Comparison of ENCODE assay signal across 32 mouse cellular contexts in the genomic region with DNA sequence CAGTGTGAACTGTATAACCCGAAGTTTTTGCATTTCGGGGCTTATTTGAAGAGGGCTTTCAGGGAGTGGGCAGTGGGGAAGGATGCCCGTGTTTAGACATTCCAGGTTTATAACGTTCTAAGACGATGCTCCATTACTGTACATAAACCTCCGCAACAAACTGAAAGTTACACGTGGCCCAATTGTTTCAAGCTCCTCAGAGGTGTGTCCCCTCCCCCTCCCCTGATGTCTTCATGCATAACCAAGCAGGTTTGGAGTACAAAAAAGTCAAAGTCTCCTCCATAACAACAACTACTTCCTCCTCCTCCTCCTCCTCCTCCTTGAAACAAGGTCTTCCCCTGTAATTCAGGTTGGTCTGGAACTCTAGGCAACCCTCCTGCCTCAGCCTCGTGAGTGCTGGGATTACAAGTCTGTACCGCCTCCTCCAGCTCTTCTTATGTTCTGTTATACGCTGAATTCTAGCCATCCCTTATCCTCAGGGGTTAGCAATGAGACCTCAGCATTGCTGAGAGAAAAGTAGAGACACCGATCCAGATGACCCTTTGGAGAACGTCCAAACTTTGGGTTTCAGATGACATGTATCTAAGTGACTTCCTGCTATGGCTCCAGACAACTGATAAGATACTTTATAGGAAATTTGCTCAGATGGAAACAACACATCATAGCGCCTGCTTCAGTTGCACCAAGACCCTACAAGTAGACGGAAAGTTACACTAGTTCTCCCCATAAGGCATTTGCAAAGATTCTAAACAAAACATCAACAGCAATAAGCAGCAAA. TPM values are rescaled to one million over a fixed set of nuclear protein-coding genes. Genes with fewer than 3 reads are reported as not detected.
DNase-seq lines count a peak whose midpoint lies in the region; ATAC-seq and TF ChIP-seq lines count a peak whose summit lies in the region.
"Had no signal": no experiment of that assay in that cellular context is flagged by ENCODE, and none has a peak within 500 bp of the region (broad histone marks: within the 10 kb centered on the region; RNA-seq: fewer than 3 reads in every experiment).

No protein-coding gene starts in this region.

- H3K9me3 ChIP-seq in megakaryocyte, embryonic 14.5 days = peaks cover 2% of the 10 kb centered on the region; the same call in 1 of the 2 replicates
- no peaks in the 10 kb centered on the region for H3K9me3 ChIP-seq in MEL (replicated peaks; ENCODE audit: insufficient read depth, low read length)
- no peaks in the 10 kb centered on the region for H3K9me3 ChIP-seq in liver, embryonic 13.5 days (replicated peaks)
- H3K9me3 ChIP-seq: embryonic facial prominence, embryonic 12.5 days; heart, embryonic 13.5 days; hindbrain, embryonic 10.5 days; hindbrain, embryonic 15.5 days; limb, embryonic 12.5 days; neural tube, embryonic 13.5 days; stomach, embryonic 15.5 days had no signal

- DNase-seq in MEL (ENCODE audit: low read depth, low spot score) = peak; percentile 72
- no peak for DNase-seq in liver, embryonic 13.5 days
- no peak for DNase-seq in heart, postnatal 36 days
- DNase-seq in left cerebral cortex, postnatal 14 days (ENCODE audit: low spot score in 2 of 2) = no peak
- DNase-seq: adrenal gland, adult 8-10 months; cerebellum, adult 11-12 months; cerebellum, adult 9-11 months; embryo, embryonic 11 days; gastrocnemius, adult 2 months; gastrocnemius, postnatal 36 days; heart, postnatal 10 days; kidney, adult 11 months; kidney, postnatal 25 days; lung, adult 18-20 months; lung, postnatal 4 days; thymus, postnatal 14 days had no signal

- TF ChIP-seq EP300 in MEL (IDR thresholded peaks at IDR 0.05; ENCODE audit: low read depth in 1 of 2, low read length in 2 of 2) = no peak

- no peak for ATAC-seq in megakaryocyte, adult 5-6 weeks (ENCODE audit: poor library complexity, severe bottlenecking)
- ATAC-seq in liver, embryonic 13.5 days (ENCODE audit: low read depth) = no peak
- no peak for ATAC-seq in megakaryocyte progenitor cell, adult 5-6 weeks (replicated peaks; ENCODE audit: poor library complexity)
- ATAC-seq: CD4-positive, CD25-positive, alpha-beta regulatory T cell, adult 4 months; forebrain, embryonic 14.5 days; inflammation-experienced regulatory T-cells, adult 6 months; lung, postnatal 0 days had no signal

- intact Hi-C loops in heart, postnatal 36 days (cut with DNase I) = no loop called here
- intact Hi-C loops in left cerebral cortex, postnatal 14 days (cut with DNase I) = no loop called here

- H3K4me2 ChIP-seq in liver, embryonic 13.5 days = peak overlapping the region; percentile 64
- H3K4me2 ChIP-seq: embryonic facial prominence, embryonic 12.5 days; heart, embryonic 13.5 days; hindbrain, embryonic 15.5 days; limb, embryonic 12.5 days; midbrain, embryonic 11.5 days; neural tube, embryonic 13.5 days; stomach, embryonic 15.5 days had no signal

- peak overlapping the region; percentile 90 for H3K9ac ChIP-seq in MEL (ENCODE audit: control insufficient read depth, low read depth, low read length, poor library complexity, severe bottlenecking)
- peak overlapping the region; percentile 64; the same call in 1 of the 2 replicates for H3K9ac ChIP-seq in liver, embryonic 13.5 days
- H3K9ac ChIP-seq: embryonic facial prominence, embryonic 12.5 days; heart, embryonic 13.5 days; hindbrain, embryonic 15.5 days; limb, embryonic 12.5 days; neural tube, embryonic 13.5 days; stomach, embryonic 15.5 days had no signal

- 58% methylated on average over 14 of the region's 14 CpGs for WGBS in liver, embryonic 13.5 days (ENCODE audit: insufficient replicate concordance)
- 72% methylated on average over 14 of the region's 14 CpGs for WGBS in macrophage (ENCODE audit: missing documents)

- H3K27me3 ChIP-seq in megakaryocyte, embryonic 14.5 days (replicated peaks) = no peaks in the 10 kb centered on the region
- H3K27me3 ChIP-seq in MEL (ENCODE audit: control insufficient read depth in 1 of 2, insufficient read depth in 2 of 2, low read length in 2 of 2) = no peaks in the 10 kb centered on the region
- H3K27me3 ChIP-seq in liver, embryonic 13.5 days = no peaks in the 10 kb centered on the region
- H3K27me3 ChIP-seq: embryonic facial prominence, embryonic 12.5 days; heart, embryonic 13.5 days; hindbrain, embryonic 15.5 days; neural tube, embryonic 13.5 days; stomach, embryonic 15.5 days had no signal

- TF ChIP-seq RAD21 in MEL (IDR thresholded peaks at IDR 0.05; ENCODE audit: low read depth, low read length) = no peak

- no peak for TF ChIP-seq POLR2A in MEL (IDR thresholded peaks at IDR 0.05; ENCODE audit: control insufficient read depth in 1 of 2, insufficient read depth in 1 of 2, low read depth in 1 of 2, low read length in 2 of 2, poor library complexity in 1 of 2)

- H3K27ac ChIP-seq in MEL (ENCODE audit: control insufficient read depth, low read depth, low read length) = peak overlapping the region; percentile 99
- H3K27ac ChIP-seq in liver, embryonic 13.5 days = no peak overlapping the region
- no peak overlapping the region for H3K27ac ChIP-seq in macrophage
- H3K27ac ChIP-seq: embryonic facial prominence, embryonic 12.5 days; gastrocnemius, adult 2 months; heart, embryonic 13.5 days; hindbrain, embryonic 10.5 days; hindbrain, embryonic 15.5 days; limb, embryonic 12.5 days; neural tube, embryonic 13.5 days; stomach, embryonic 15.5 days had no signal

- peaks cover 42% of the 10 kb centered on the region for H3K4me1 ChIP-seq in megakaryocyte, embryonic 14.5 days
- H3K4me1 ChIP-seq in MEL (ENCODE audit: control insufficient read depth in 1 of 2, insufficient read depth in 2 of 2, low read length in 2 of 2) = peaks cover 29 to 36% of the 10 kb centered on the region in 2 experiments
- H3K4me1 ChIP-seq in liver, embryonic 13.5 days (replicated peaks) = peaks cover 37% of the 10 kb centered on the region
- H3K4me1 ChIP-seq: embryonic facial prominence, embryonic 12.5 days; hindbrain, embryonic 15.5 days; limb, embryonic 12.5 days; stomach, embryonic 15.5 days had no signal

- H3K79me2 ChIP-seq in MEL (ENCODE audit: control insufficient read depth, insufficient read depth, low read length, poor library complexity) = peaks cover 82% of the 10 kb centered on the region
- peaks cover 72% of the 10 kb centered on the region for H3K79me2 ChIP-seq in macrophage (ENCODE audit: inconsistent target)

- H3K4me3 ChIP-seq in megakaryocyte, embryonic 14.5 days (replicated peaks) = peak overlapping the region; percentile 96
- H3K4me3 ChIP-seq in MEL (ENCODE audit: control insufficient read depth in 1 of 2, insufficient read depth in 1 of 2, low read depth in 2 of 2, low read length in 2 of 2) (peak overlapping the region; percentile 75 to 85), macrophage (ENCODE audit: inconsistent target) (peak overlapping the region; percentile 62; the same call in 1 of the 2 replicates)
- H3K4me3 ChIP-seq in liver, embryonic 13.5 days (replicated peaks) = peak overlapping the region; percentile 52
- H3K4me3 ChIP-seq: embryonic facial prominence, embryonic 12.5 days; gastrocnemius, adult 2 months; heart, embryonic 13.5 days; hindbrain, embryonic 10.5 days; hindbrain, embryonic 15.5 days; limb, embryonic 12.5 days; neural tube, embryonic 13.5 days; stomach, embryonic 15.5 days had no signal

- peaks cover 50% of the 10 kb centered on the region for H3K36me3 ChIP-seq in megakaryocyte, embryonic 14.5 days (replicated peaks; ENCODE audit: low read length)
- H3K36me3 ChIP-seq in MEL (ENCODE audit: control insufficient read depth in 1 of 2, insufficient read depth in 2 of 2, low read length in 2 of 2) (peaks cover 8 to 57% of the 10 kb centered on the region in 2 experiments), macrophage (ENCODE audit: inconsistent target) (no peaks in the 10 kb centered on the region)
- H3K36me3 ChIP-seq in liver, embryonic 13.5 days = no peaks in the 10 kb centered on the region
- H3K36me3 ChIP-seq: embryonic facial prominence, embryonic 12.5 days; heart, embryonic 13.5 days; hindbrain, embryonic 10.5 days; hindbrain, embryonic 15.5 days; limb, embryonic 12.5 days; neural tube, embryonic 13.5 days; stomach, embryonic 15.5 days had no signal

- no peak for TF ChIP-seq CTCF in MEL (IDR thresholded peaks at IDR 0.05 in 2 of 3, conservative IDR thresholded peaks at IDR 0.05 in 1 of 3; ENCODE audit: control insufficient read depth in 1 of 3, insufficient read depth in 1 of 3, low read depth in 2 of 3, low read length in 3 of 3, poor library complexity in 1 of 3, severe bottlenecking in 1 of 3)

RNA-seq across cellular contexts. Expression of a gene that starts 2.7 kb away (rescaled TPM):
- polyA plus RNA-seq in megakaryocyte, embryonic 14.5 days (2012; ENCODE audit: insufficient read depth, low replicate concordance) = 24.4 TPM in 1 of 2 replicates, not detected in the other
- total RNA-seq in megakaryocyte, adult 5-6 weeks (2015) = 54.9 and 56.9 TPM in 2 replicates
- total RNA-seq in megakaryocyte, adult 5-6 weeks (2017) = 57.7 and 63.3 TPM in 2 replicates
- 134 and 137 TPM in 2 replicates for total RNA-seq in MEL (2012; rRNA removed)
- polyA plus RNA-seq in MEL (2012; ENCODE audit: insufficient read depth in 1 of 2, insufficient read length in 2 of 2, low read depth in 1 of 2, low replicate concordance in 2 of 2, missing spikeins in 1 of 2) = 100 to 1,000 TPM; 291 to 327 TPM
- polyA plus RNA-seq in liver, embryonic 13.5 days (2015; fragmentation: Nextera tagmentation; extraction: Ambion mirVana) = 24.9 and 31.3 TPM in 2 replicates
- total RNA-seq in macrophage (2018; cell fraction: chromatin; rRNA removed) = 100 to 1,000 TPM in 10 of 26 experiments, 10 to 100 TPM in 16; 17.4 to 128 (median 93.5) TPM
- total RNA-seq in macrophage (2018; cell fraction: cytosol; rRNA removed) = 10 to 100 TPM; 38.5 to 76.3 (median 61.3) TPM
- 10 to 100 TPM; 19.3 to 90.1 (median 57.6) TPM for total RNA-seq in macrophage (2018; cell fraction: nucleus; rRNA removed)
- polyA plus RNA-seq in macrophage (2018) = 63.3 to 94.7 TPM (median 69.5 TPM) in 3 replicates
- total RNA-seq in megakaryocyte progenitor cell, adult 5-6 weeks (2015) = 61.0 and 66.6 TPM in 2 replicates
- total RNA-seq in megakaryocyte progenitor cell, adult 5-6 weeks (2017) = 48.4 and 78.0 TPM in 2 replicates
- 1 to 10 TPM; 1.1 to 1.3 TPM for total RNA-seq in heart, postnatal 36 days (2021)
- 1 to 10 TPM; 1.0 to 1.4 TPM for total RNA-seq in left cerebral cortex, postnatal 14 days (2021)

RNA-seq across cellular contexts. Expression of a gene that starts 4.7 kb away (rescaled TPM):
- 18.7 and 134 TPM in 2 replicates for polyA plus RNA-seq in megakaryocyte, embryonic 14.5 days (2012; ENCODE audit: insufficient read depth, low replicate concordance)
- 854 and 930 TPM in 2 replicates for total RNA-seq in megakaryocyte, adult 5-6 weeks (2015)
- 3,467 and 4,087 TPM in 2 replicates for total RNA-seq in megakaryocyte, adult 5-6 weeks (2017)
- 6,735 and 6,935 TPM in 2 replicates for total RNA-seq in MEL (2012; rRNA removed)
- polyA plus RNA-seq in MEL (2012; ENCODE audit: insufficient read depth in 1 of 2, insufficient read length in 2 of 2, low read depth in 1 of 2, low replicate concordance in 2 of 2, missing spikeins in 1 of 2) (1,000 to 10,000 TPM in 1 of 2 experiments, not detected in 1; 1,673 TPM), macrophage (2018) (215 to 617 TPM (median 581 TPM) in 3 replicates)
- 398 and 420 TPM in 2 replicates for polyA plus RNA-seq in liver, embryonic 13.5 days (2015; fragmentation: Nextera tagmentation; extraction: Ambion mirVana)
- total RNA-seq in macrophage (2018; cell fraction: chromatin; rRNA removed) = 100 to 1,000 TPM in 1 of 26 experiments, 10 to 100 TPM in 21, 1 to 10 TPM in 4; 6.0 to 117 (median 19.9) TPM
- total RNA-seq in macrophage (2018; cell fraction: cytosol; rRNA removed) = 100 to 1,000 TPM; 171 to 567 (median 285) TPM
- 10 to 100 TPM; 20.5 to 83.5 (median 44.0) TPM for total RNA-seq in macrophage (2018; cell fraction: nucleus; rRNA removed)
- 1,859 and 2,008 TPM in 2 replicates for total RNA-seq in megakaryocyte progenitor cell, adult 5-6 weeks (2015)
- 6,795 and 7,096 TPM in 2 replicates for total RNA-seq in megakaryocyte progenitor cell, adult 5-6 weeks (2017)
- 100 to 1,000 TPM in 1 of 2 experiments, 10 to 100 TPM in 1; 99.3 to 127 TPM for total RNA-seq in heart, postnatal 36 days (2021)
- total RNA-seq in left cerebral cortex, postnatal 14 days (2021) = 100 to 1,000 TPM; 118 to 132 TPM

RNA-seq across cellular contexts. Expression of a gene that starts 20.2 kb away (rescaled TPM):
- 1.5 TPM in 1 of 2 replicates, not detected in the other for polyA plus RNA-seq in megakaryocyte, embryonic 14.5 days (2012; ENCODE audit: insufficient read depth, low replicate concordance)
- total RNA-seq in megakaryocyte, adult 5-6 weeks (2015) = 11.5 and 11.6 TPM in 2 replicates
- total RNA-seq in megakaryocyte, adult 5-6 weeks (2017) = 16.2 and 17.4 TPM in 2 replicates
- total RNA-seq in MEL (2012; rRNA removed) = 10.0 and 10.2 TPM in 2 replicates
- polyA plus RNA-seq in MEL (2012; ENCODE audit: insufficient read depth in 1 of 2, insufficient read length in 2 of 2, low read depth in 1 of 2, low replicate concordance in 2 of 2, missing spikeins in 1 of 2) = 10 to 100 TPM in 1 of 2 experiments, not detected in 1; 17.0 TPM
- 4.5 TPM in 2 replicates for polyA plus RNA-seq in liver, embryonic 13.5 days (2015; fragmentation: Nextera tagmentation; extraction: Ambion mirVana)
- 10 to 100 TPM; 10.9 to 59.2 (median 41.3) TPM for total RNA-seq in macrophage (2018; cell fraction: chromatin; rRNA removed)
- 100 to 1,000 TPM; 171 to 247 (median 204) TPM for total RNA-seq in macrophage (2018; cell fraction: cytosol; rRNA removed)
- total RNA-seq in macrophage (2018; cell fraction: nucleus; rRNA removed) = 100 to 1,000 TPM in 24 of 26 experiments, 10 to 100 TPM in 2; 45.0 to 210 (median 166) TPM
- polyA plus RNA-seq in macrophage (2018) = 134 to 148 TPM (median 144 TPM) in 3 replicates
- 16.3 and 21.0 TPM in 2 replicates for total RNA-seq in megakaryocyte progenitor cell, adult 5-6 weeks (2015)
- 19.6 and 23.2 TPM in 2 replicates for total RNA-seq in megakaryocyte progenitor cell, adult 5-6 weeks (2017)
- total RNA-seq in heart, postnatal 36 days (2021) = 1 to 10 TPM; 1.4 to 1.9 TPM
- total RNA-seq in left cerebral cortex, postnatal 14 days (2021) = 1 to 10 TPM; 9.0 to 9.9 TPM

RNA-seq across cellular contexts. Expression of a gene that starts 20.3 kb away (rescaled TPM):
- 1.9 and 11.7 TPM in 2 replicates for polyA plus RNA-seq in megakaryocyte, embryonic 14.5 days (2012; ENCODE audit: insufficient read depth, low replicate concordance)
- 63.0 and 67.6 TPM in 2 replicates for total RNA-seq in megakaryocyte, adult 5-6 weeks (2015)
- 122 and 132 TPM in 2 replicates for total RNA-seq in megakaryocyte, adult 5-6 weeks (2017)
- total RNA-seq in MEL (2012; rRNA removed) = 127 and 134 TPM in 2 replicates
- 100 to 1,000 TPM; 200 to 295 TPM for polyA plus RNA-seq in MEL (2012; ENCODE audit: insufficient read depth in 1 of 2, insufficient read length in 2 of 2, low read depth in 1 of 2, low replicate concordance in 2 of 2, missing spikeins in 1 of 2)
- polyA plus RNA-seq in liver, embryonic 13.5 days (2015; fragmentation: Nextera tagmentation; extraction: Ambion mirVana) = 87.1 and 108 TPM in 2 replicates
- total RNA-seq in macrophage (2018; cell fraction: chromatin; rRNA removed) = 100 to 1,000 TPM in 2 of 26 experiments, 10 to 100 TPM in 24; 30.2 to 113 (median 69.6) TPM
- 100 to 1,000 TPM; 100 to 142 (median 120) TPM for total RNA-seq in macrophage (2018; cell fraction: cytosol; rRNA removed)
- 100 to 1,000 TPM; 117 to 188 (median 144) TPM for total RNA-seq in macrophage (2018; cell fraction: nucleus; rRNA removed)
- 110 to 217 TPM (median 123 TPM) in 3 replicates for polyA plus RNA-seq in macrophage (2018)
- total RNA-seq in megakaryocyte progenitor cell, adult 5-6 weeks (2015) = 79.0 and 80.6 TPM in 2 replicates
- total RNA-seq in megakaryocyte progenitor cell, adult 5-6 weeks (2017) = 141 and 154 TPM in 2 replicates
- 10 to 100 TPM; 66.8 to 71.8 TPM for total RNA-seq in heart, postnatal 36 days (2021)
- 100 to 1,000 TPM; 145 to 146 TPM for total RNA-seq in left cerebral cortex, postnatal 14 days (2021)

RNA-seq across cellular contexts. Expression of a gene that starts 39.1 kb away (rescaled TPM):
- 4.0 TPM in 1 of 2 replicates, not detected in the other for polyA plus RNA-seq in megakaryocyte, embryonic 14.5 days (2012; ENCODE audit: insufficient read depth, low replicate concordance)
- total RNA-seq in megakaryocyte, adult 5-6 weeks (2015) = 37.9 and 39.1 TPM in 2 replicates
- total RNA-seq in megakaryocyte, adult 5-6 weeks (2017) = 43.6 and 45.0 TPM in 2 replicates
- 217 and 240 TPM in 2 replicates for total RNA-seq in MEL (2012; rRNA removed)
- polyA plus RNA-seq in MEL (2012; ENCODE audit: insufficient read depth in 1 of 2, insufficient read length in 2 of 2, low read depth in 1 of 2, low replicate concordance in 2 of 2, missing spikeins in 1 of 2) = 100 to 1,000 TPM; 267 to 449 TPM
- 134 and 146 TPM in 2 replicates for polyA plus RNA-seq in liver, embryonic 13.5 days (2015; fragmentation: Nextera tagmentation; extraction: Ambion mirVana)
- total RNA-seq in macrophage (2018; cell fraction: chromatin; rRNA removed) = 1 to 10 TPM in 23 of 26 experiments, under 1 TPM in 1, not detected in 2; 0.90 to 5.5 (median 2.0) TPM
- 10 to 100 TPM in 14 of 26 experiments, 1 to 10 TPM in 12; 7.7 to 11.9 (median 10.1) TPM for total RNA-seq in macrophage (2018; cell fraction: cytosol; rRNA removed)
- total RNA-seq in macrophage (2018; cell fraction: nucleus; rRNA removed) = 10 to 100 TPM in 1 of 26 experiments, 1 to 10 TPM in 25; 1.8 to 10.8 (median 4.4) TPM
- 8.9 to 25.3 TPM (median 13.0 TPM) in 3 replicates for polyA plus RNA-seq in macrophage (2018)
- total RNA-seq in megakaryocyte progenitor cell, adult 5-6 weeks (2015) = 126 and 133 TPM in 2 replicates
- 147 and 157 TPM in 2 replicates for total RNA-seq in megakaryocyte progenitor cell, adult 5-6 weeks (2017)
- total RNA-seq in heart, postnatal 36 days (2021) = 10 to 100 TPM; 20.7 to 20.8 TPM
- total RNA-seq in left cerebral cortex, postnatal 14 days (2021) = 10 to 100 TPM; 23.5 to 25.3 TPM

Comparison
In these comparisons a context has a peak if more than half of its experiments do, and no peak if none do; other contexts are left out.
1. RNA of a gene that starts 2.7 kb away (total RNA-seq): 134 to 137 TPM in MEL, 54.9 to 63.3 TPM in megakaryocyte, adult 5-6 weeks and 48.4 to 78.0 TPM in megakaryocyte progenitor cell, adult 5-6 weeks; 1.0 to 1.4 TPM in left cerebral cortex, postnatal 14 days and 1.1 to 1.3 TPM in heart, postnatal 36 days; every median in the first group is over 10 times any median in the second.
2. RNA of a gene that starts 4.7 kb away (total RNA-seq): 1,859 to 7,096 TPM in megakaryocyte progenitor cell, adult 5-6 weeks, 6,735 to 6,935 TPM in MEL and 854 to 4,087 TPM in megakaryocyte, adult 5-6 weeks; 118 to 132 TPM in left cerebral cortex, postnatal 14 days and 99.3 to 127 TPM in heart, postnatal 36 days; every median in the first group is over 4 times any median in the second.
3. Peak in every context shown above with its lines, with median percentiles within 50 percentile points of each other: H3K4me3 ChIP-seq.